Mouse (Mus musculus): ENCODE results near the gene Ccr8.

DNA sequence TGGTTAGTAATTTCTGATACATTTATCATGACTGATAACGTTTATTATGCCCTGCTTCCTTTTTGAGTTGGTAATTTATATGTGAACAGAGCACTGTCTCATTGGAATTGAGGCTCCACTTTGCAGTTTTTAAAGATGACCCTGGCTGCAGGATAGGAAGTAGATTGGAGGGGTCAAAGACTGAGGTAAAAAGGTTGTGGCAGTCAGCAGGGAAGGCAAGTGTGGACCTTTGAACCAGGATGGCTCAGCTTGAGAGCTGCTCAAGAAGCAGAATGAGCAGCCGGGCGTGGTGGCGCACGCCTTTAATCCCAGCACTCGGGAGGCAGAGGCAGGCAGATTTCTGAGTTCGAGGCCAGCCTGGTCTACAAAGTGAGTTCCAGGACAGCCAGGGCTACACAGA lies 21.5 kb downstream of the Ccr8 start:
- TF ChIP-seq RAD21 (IDR thresholded peaks at IDR 0.05; ENCODE audit: low read depth, low read length) (no peak), POLR2A (IDR thresholded peaks at IDR 0.05; ENCODE audit: control insufficient read depth in 1 of 2, insufficient read depth in 1 of 2, low read depth in 1 of 2, low read length in 2 of 2, poor library complexity in 1 of 2) (no peak), ELF1 (IDR thresholded peaks at IDR 0.05; ENCODE audit: low read depth, low read length) (no peak), NELFE (IDR thresholded peaks at IDR 0.05; ENCODE audit: low read depth, low read length) (no peak), CHD1 (IDR thresholded peaks at IDR 0.05; ENCODE audit: low read depth, low read length) (no peak), CTCF (IDR thresholded peaks at IDR 0.05 in 2 of 3, conservative IDR thresholded peaks at IDR 0.05 in 1 of 3; ENCODE audit: control insufficient read depth in 1 of 3, insufficient read depth in 1 of 3, low read depth in 2 of 3, low read length in 3 of 3, poor library complexity in 1 of 3, severe bottlenecking in 1 of 3) (no peak)

Measured in MEL (cell line).